In the genomic region with DNA sequence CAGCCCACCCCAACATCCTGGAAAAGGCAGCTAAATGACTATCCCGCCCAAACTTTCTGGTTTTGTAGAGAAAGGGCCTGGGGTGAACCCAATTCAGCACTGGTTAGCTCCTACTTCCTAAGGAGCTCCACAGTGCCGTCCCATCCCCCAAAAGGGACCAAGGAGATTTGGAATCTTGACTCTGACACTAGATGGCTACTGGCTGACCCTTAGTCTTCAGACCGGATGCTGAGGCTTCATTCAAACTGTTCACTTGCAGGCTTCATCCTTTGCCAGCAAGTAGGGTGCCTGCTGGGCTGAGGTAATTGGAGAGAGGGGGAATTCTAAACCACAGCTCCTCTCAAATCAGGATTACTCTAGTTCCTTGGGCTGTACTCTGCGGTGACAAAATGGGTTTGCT, we compare ENCODE assay signal across 10 mouse cellular contexts. TPM values are rescaled to one million over a fixed set of nuclear protein-coding genes. Genes with fewer than 3 reads are reported as not detected.
DNase-seq lines count a peak whose midpoint lies in the region; ATAC-seq lines count a peak whose summit lies in the region.
"Had no signal": no experiment of that assay in that cellular context is flagged by ENCODE, and none has a peak within 500 bp of the region (broad histone marks: within the 10 kb centered on the region; RNA-seq: fewer than 3 reads in every experiment).

No protein-coding gene starts in this region.

- peak; percentile 46 to 55 for DNase-seq in cerebellum, adult 18-20 months
- no peak for DNase-seq in cerebellum, postnatal 36 days
- peak; percentile 55 for DNase-seq in R1 (ENCODE audit: low read depth, low spot score)
- DNase-seq in ovary, postnatal 10 days (ENCODE audit: low spot score): no peak
- no peak for DNase-seq in layer of hippocampus, adult 18-20 months (ENCODE audit: low spot score in 2 of 2)
- no peak for DNase-seq in gastrocnemius, adult 8-10 months (ENCODE audit: low spot score in 2 of 2)

- ATAC-seq in forebrain, embryonic 15.5 days (replicated peaks): no peak
- ATAC-seq in midbrain, embryonic 13.5 days: no peak

- H3K9ac ChIP-seq in forebrain, embryonic 15.5 days (replicated peaks): peak overlapping the region; percentile 77
- H3K9ac ChIP-seq in midbrain, embryonic 13.5 days (replicated peaks): peak overlapping the region; percentile 72

- H3K4me1 ChIP-seq in forebrain, embryonic 15.5 days: peaks cover 68% of the 10 kb centered on the region
- H3K4me1 ChIP-seq in midbrain, embryonic 13.5 days (replicated peaks): peaks cover 67% of the 10 kb centered on the region

- no peaks in the 10 kb centered on the region for H3K36me3 ChIP-seq in forebrain, embryonic 15.5 days
- H3K36me3 ChIP-seq in midbrain, embryonic 13.5 days: no peaks in the 10 kb centered on the region

- H3K27ac ChIP-seq in forebrain, embryonic 15.5 days (replicated peaks): peak overlapping the region; percentile 61
- H3K27ac ChIP-seq in midbrain, embryonic 13.5 days: 0 out of 2 replicates have a peak overlapping the region, but pooled peaks have one; percentile 81

- H3K4me2 ChIP-seq in forebrain, embryonic 15.5 days (replicated peaks): peak overlapping the region; percentile 67
- H3K4me2 ChIP-seq in midbrain, embryonic 13.5 days (replicated peaks): peak overlapping the region; percentile 81

- H3K4me3 ChIP-seq in forebrain, embryonic 15.5 days: peak overlapping the region; percentile 53
- peak overlapping the region; percentile 73 for H3K4me3 ChIP-seq in midbrain, embryonic 13.5 days (replicated peaks)

- WGBS in forebrain, embryonic 15.5 days: 4% methylated on average over 4 of the region's 4 CpGs
- WGBS in midbrain, embryonic 13.5 days: 12% methylated on average over 4 of the region's 4 CpGs

- H3K9me3 ChIP-seq in forebrain, embryonic 15.5 days: no peaks in the 10 kb centered on the region
- no peaks in the 10 kb centered on the region for H3K9me3 ChIP-seq in midbrain, embryonic 13.5 days

- peaks cover 6% of the 10 kb centered on the region; the same call in 1 of the 2 replicates for H3K27me3 ChIP-seq in forebrain, embryonic 15.5 days
- peaks cover 13% of the 10 kb centered on the region for H3K27me3 ChIP-seq in midbrain, embryonic 13.5 days

RNA-seq across cellular contexts. Expression of a gene that starts 1.3 kb away (rescaled TPM):
- polyA plus RNA-seq in forebrain, embryonic 15.5 days (2015; fragmentation: Nextera tagmentation; extraction: Ambion mirVana): 1.9 and 2.0 TPM in 2 replicates
- polyA plus RNA-seq in midbrain, embryonic 13.5 days (2015; fragmentation: Nextera tagmentation; extraction: Ambion mirVana): 1.7 and 2.0 TPM in 2 replicates
- total RNA-seq in layer of hippocampus, adult 18-20 months (2021): 1 to 10 TPM; 1.4 to 2.5 TPM
- total RNA-seq in gastrocnemius, adult 8-10 months (2022): not detected
- total RNA-seq: gastrocnemius, postnatal 36 days; heart, postnatal 14 days had no signal

RNA-seq across cellular contexts. Expression of a gene that starts 17.7 kb away (rescaled TPM):
- polyA plus RNA-seq in forebrain, embryonic 15.5 days (2015; fragmentation: Nextera tagmentation; extraction: Ambion mirVana): 188 and 189 TPM in 2 replicates
- polyA plus RNA-seq in midbrain, embryonic 13.5 days (2015; fragmentation: Nextera tagmentation; extraction: Ambion mirVana): 175 and 193 TPM in 2 replicates
- total RNA-seq in layer of hippocampus, adult 18-20 months (2021): 10 to 100 TPM; 40.5 to 42.9 TPM
- 10 to 100 TPM; 71.5 to 83.6 (median 81.3) TPM for total RNA-seq in gastrocnemius, adult 8-10 months (2022)

RNA-seq across cellular contexts. Expression of a gene that starts 32.8 kb away (rescaled TPM):
- 0.98 and 1.1 TPM in 2 replicates for polyA plus RNA-seq in forebrain, embryonic 15.5 days (2015; fragmentation: Nextera tagmentation; extraction: Ambion mirVana)
- polyA plus RNA-seq in midbrain, embryonic 13.5 days (2015; fragmentation: Nextera tagmentation; extraction: Ambion mirVana): 0.79 and 1.6 TPM in 2 replicates
- 1 to 10 TPM; 2.2 to 3.1 TPM for total RNA-seq in layer of hippocampus, adult 18-20 months (2021)
- total RNA-seq in gastrocnemius, adult 8-10 months (2022): 1 to 10 TPM; 2.6 to 3.3 (median 2.8) TPM

Comparison
In these comparisons a context has a peak if more than half of its experiments do, and no peak if none do; other contexts are left out.
1. DNase-seq: peak in cerebellum, adult 18-20 months (2 of 2) and R1 (single experiment); none in cerebellum, postnatal 36 days (0 of 2), ovary, postnatal 10 days (single experiment), layer of hippocampus, adult 18-20 months (0 of 2) and gastrocnemius, adult 8-10 months (0 of 2).